Mouse (Mus musculus) heart, embryonic 14.5 days (tissue): Measurements from ENCODE around the gene Mkrn2os. TPM values are rescaled to one million over a fixed set of nuclear protein-coding genes. Genes with fewer than 3 reads are reported as not detected.
"Not testable (repeated sequence)": the region's sequence is repeated elsewhere in the genome, so short reads cannot be mapped to it uniquely, and the experiment has no call there.

Experiments used
- ATAC-seq: fragments of 200-750 bp; cut with Nextera tagmentation; 2 replicates; pipeline ENCODE4 v1.8.0; 2017; ENCODE audit warnings: low read depth, moderate TSS enrichment; ENCODE audit not compliant: insufficient number of reproducible peaks, insufficient read depth, low FRiP score
- H3K27ac ChIP-seq, 2 experiments: fragments of 200-500 bp in 1 of 2; fragments of 300-500 bp in 1 of 2; sonication (generic) in 1 of 2; replicated peaks in 1 of 2; 2 replicates each; pipeline ENCODE4 v1.5.1; 2012 to 2014; ENCODE audit warnings: low read depth in 2 of 2, low read length in 2 of 2, control low read depth in 1 of 2, mild to moderate bottlenecking in 1 of 2, mixed read lengths in 1 of 2; ENCODE audit not compliant: control insufficient read depth in 1 of 2, insufficient read depth in 1 of 2
- H3K27me3 ChIP-seq: fragments of 300-500 bp; sonication (generic); 2 replicates; pipeline ENCODE4 v1.6.1; 2014; ENCODE audit warnings: mild to moderate bottlenecking, low read length, control low read depth; ENCODE audit not compliant: control insufficient read depth, insufficient read depth
- H3K36me3 ChIP-seq: fragments of 300-500 bp; sonication (generic); 2 replicates; pipeline ENCODE4 v1.6.1; 2014; ENCODE audit warnings: mild to moderate bottlenecking, control low read depth, low read length, mixed read lengths; ENCODE audit not compliant: control insufficient read depth, insufficient read depth
- H3K4me1 ChIP-seq, 2 experiments: fragments of 200-500 bp in 1 of 2; fragments of 300-500 bp in 1 of 2; sonication (generic) in 1 of 2; 2 replicates each; pipeline ENCODE4 v1.6.1; 2012 to 2014; ENCODE audit warnings: low read length in 2 of 2, control low read depth in 1 of 2, mixed read lengths in 1 of 2; ENCODE audit not compliant: control insufficient read depth in 2 of 2, insufficient read depth in 2 of 2
- H3K4me2 ChIP-seq: fragments of 300-500 bp; sonication (generic); 2 replicates; pipeline ENCODE4 v1.6.1; 2014; ENCODE audit warnings: mild to moderate bottlenecking, low read length
- H3K4me3 ChIP-seq, 2 experiments: fragments of 200-500 bp in 1 of 2; fragments of 300-500 bp in 1 of 2; sonication (generic) in 1 of 2; 2 replicates each; pipeline ENCODE4 v1.5.1; 2012 to 2014; ENCODE audit warnings: low read length in 2 of 2, mild to moderate bottlenecking in 2 of 2, control low read depth in 1 of 2, low read depth in 1 of 2, moderate library complexity in 1 of 2; ENCODE audit not compliant: control insufficient read depth in 1 of 2, insufficient read depth in 1 of 2
- H3K9ac ChIP-seq: fragments of 300-500 bp; sonication (generic); 2 replicates; pipeline ENCODE4 v1.6.1; 2014; ENCODE audit warnings: mild to moderate bottlenecking, low read length
- H3K9me3 ChIP-seq: fragments of 300-500 bp; sonication (generic); 2 replicates; pipeline ENCODE4 v1.6.1; 2016; ENCODE audit warnings: low read length, control low read depth; ENCODE audit not compliant: control insufficient read depth
- WGBS: fragments of 180-500 bp; shearing (Covaris S2); extraction: QIAGEN DNeasy Blood & Tissue Kit; methylation state at CpG from one replicate; pipeline ENCODE4 v1.1.7; 2014; 5-methylcytosine and 5-hydroxymethylcytosine counted together
- polyA plus RNA-seq: library from polyadenylated mRNA; unstranded; fragments of >200 nt; fragmentation: Nextera tagmentation; extraction: Ambion mirVana; gene quantifications from 2 replicates; pipeline ENCODE4 v1.2.1, GENCODE M21; 2014

Mkrn2os gene
- polyA plus RNA-seq, result 0.42 TPM in 1 of 2 replicates, not detected in the other

- Histone ChIP-seq H3K9ac (no peak within 1 kb of the TSS), H3K36me3 (no peaks in the 10 kb centered on the region), H3K4me1 (no peaks in the 10 kb centered on the region; a peak in 1 of 4 replicates), H3K9me3 (no peaks in the 10 kb centered on the region), H3K27me3 (no peaks in the 10 kb centered on the region), H3K4me3 (no peak within 1 kb of the TSS), H3K4me2 (no peak within 1 kb of the TSS), H3K27ac (no peak within 1 kb of the TSS)
- no peak for ATAC-seq
- WGBS, result 43% methylated on average over 5 of the region's 5 CpGs
These were observed at the start of gene Mkrn2os for GRCm38 (mm10) chr6:115592458-115592857. Gene Mkrn2os, minus strand, starts transcription at chr6:115592576.

GRCm38 (mm10) chr6:115638188-115638587, 45.8 kb upstream of the Mkrn2os start:
- H3K27me3 ChIP-seq, H3K9ac ChIP-seq, H3K4me2 ChIP-seq, H3K27ac ChIP-seq, H3K4me3 ChIP-seq, ATAC-seq, H3K9me3 ChIP-seq, H3K4me1 ChIP-seq: not testable (repeated sequence)
- 95% methylated on average over 7 of the region's 7 CpGs for WGBS
- H3K36me3 ChIP-seq, result peaks cover 86% of the 10 kb centered on the region

- Histone ChIP-seq H3K27ac (no peak overlapping the region), H3K9me3 (no peaks in the 10 kb centered on the region), H3K4me3 (no peak overlapping the region), H3K4me1 (no peaks in the 10 kb centered on the region), H3K9ac (no peak overlapping the region), H3K27me3 (no peaks in the 10 kb centered on the region), H3K36me3 (peaks cover 94% of the 10 kb centered on the region), H3K4me2 (no peak overlapping the region)
- 90% methylated on average over 2 of the region's 2 CpGs for WGBS
- no peak for ATAC-seq
These were observed 41.6 kb upstream of the Mkrn2os start for GRCm38 (mm10) chr6:115634015-115634414.

- no peak overlapping the region for H3K27ac ChIP-seq
- no peak overlapping the region for H3K4me3 ChIP-seq
- H3K4me1 ChIP-seq, result no peaks in the 10 kb centered on the region
- H3K36me3 ChIP-seq, result peaks cover 97% of the 10 kb centered on the region
- H3K4me2 ChIP-seq, result no peak overlapping the region
- H3K9ac ChIP-seq, result no peak overlapping the region
- 81% methylated on average over 3 of the region's 3 CpGs for WGBS
- H3K27me3 ChIP-seq, result no peaks in the 10 kb centered on the region
- no peaks in the 10 kb centered on the region for H3K9me3 ChIP-seq
- ATAC-seq, result no peak
These were observed 38.9 kb upstream of the Mkrn2os start for GRCm38 (mm10) chr6:115631056-115631795.

- 85% methylated on average over 5 of the region's 5 CpGs for WGBS
- H3K9me3 ChIP-seq, result no peaks in the 10 kb centered on the region
These were observed 33.7 kb upstream of the Mkrn2os start for GRCm38 (mm10) chr6:115626121-115626520.

GRCm38 (mm10) chr6:115620942-115621341, 28.6 kb upstream of the Mkrn2os start:
- WGBS, result 93% methylated on average over 1 of the region's 1 CpGs
- ATAC-seq, result no peak
- no peaks in the 10 kb centered on the region for H3K4me1 ChIP-seq

More at GRCm38 (mm10) chr6:115626121-115626520, 33.7 kb upstream of the Mkrn2os start:
- H3K9ac ChIP-seq, result no peak overlapping the region
- H3K4me2 ChIP-seq, result no peak overlapping the region
- no peak overlapping the region for H3K27ac ChIP-seq
- H3K36me3 ChIP-seq, result peaks cover 97% of the 10 kb centered on the region
- H3K4me1 ChIP-seq, result no peaks in the 10 kb centered on the region
- H3K4me3 ChIP-seq, result no peak overlapping the region
- ATAC-seq, result no peak
- H3K27me3 ChIP-seq, result no peaks in the 10 kb centered on the region

GRCm38 (mm10) chr6:115619818-115620217, 27.4 kb upstream of the Mkrn2os start:
- H3K9me3 ChIP-seq, result no peaks in the 10 kb centered on the region
- H3K4me2 ChIP-seq, result no peak overlapping the region
- H3K9ac ChIP-seq, result no peak overlapping the region
- WGBS, result 89% methylated on average over 10 of the region's 10 CpGs
- H3K27ac ChIP-seq, result no peak overlapping the region
- no peaks in the 10 kb centered on the region for H3K27me3 ChIP-seq
- peaks cover 100% of the 10 kb centered on the region for H3K36me3 ChIP-seq
- no peak overlapping the region for H3K4me3 ChIP-seq
- no peaks in the 10 kb centered on the region for H3K4me1 ChIP-seq
- ATAC-seq, result no peak

More at GRCm38 (mm10) chr6:115620942-115621341, 28.6 kb upstream of the Mkrn2os start:
- Histone ChIP-seq H3K4me2 (no peak overlapping the region), H3K9ac (no peak overlapping the region), H3K27me3 (no peaks in the 10 kb centered on the region), H3K27ac (no peak overlapping the region), H3K36me3 (peaks cover 100% of the 10 kb centered on the region), H3K9me3 (no peaks in the 10 kb centered on the region), H3K4me3 (no peak overlapping the region)

- Histone ChIP-seq H3K4me3 (no peak overlapping the region), H3K27me3 (no peaks in the 10 kb centered on the region), H3K4me1 (no peaks in the 10 kb centered on the region), H3K4me2 (no peak overlapping the region), H3K9me3 (no peaks in the 10 kb centered on the region), H3K27ac (no peak overlapping the region), H3K9ac (no peak overlapping the region), H3K36me3 (peaks cover 98% of the 10 kb centered on the region)
- ATAC-seq, result no peak
- 81% methylated on average over 3 of the region's 3 CpGs for WGBS
These were observed 23.6 kb upstream of the Mkrn2os start for GRCm38 (mm10) chr6:115615983-115616382.
